Mouse (Mus musculus): ENCODE results near the gene Osgin1. TPM values are rescaled to one million over a fixed set of nuclear protein-coding genes. Genes with fewer than 3 reads are reported as not detected.
A peak's percentile ranks its signal among the peaks of the same experiment; 100 is the strongest.

The Osgin1 gene
- polyA plus RNA-seq, 1 experiment from 2014 or later = 0.23 TPM

- Histone ChIP-seq H3K9ac (ENCODE audit: low read depth, low read length) (no peak overlapping the region), H3K27me3 (ENCODE audit: control insufficient read depth, insufficient read depth, low read length) (no peaks in the 10 kb centered on the region), H3K4me2 (replicated peaks; ENCODE audit: low read depth, low read length) (no peak overlapping the region), H3K36me3 (ENCODE audit: control insufficient read depth, insufficient read depth, low read length) (no peaks in the 10 kb centered on the region), H3K9me3 (ENCODE audit: control insufficient read depth, low read length) (no peaks in the 10 kb centered on the region), H3K27ac (ENCODE audit: low read depth, low read length) (no peak overlapping the region), H3K4me1 (replicated peaks; ENCODE audit: control insufficient read depth, insufficient read depth, low read length) (no peaks in the 10 kb centered on the region), H3K4me3 (ENCODE audit: low read depth, low read length) (no peak overlapping the region)
- no peak for DNase-seq (ENCODE audit: low spot score)
- WGBS = 87% methylated on average over 7 of the region's 7 CpGs
- no peak for ATAC-seq (ENCODE audit: low FRiP score)
Measured at GRCm38 (mm10) chr8:119435527-119435926, 1.6 kb downstream of the Osgin1 start.

- no peaks in the 10 kb centered on the region for H3K9me3 ChIP-seq (ENCODE audit: control insufficient read depth, low read length)
- H3K4me2 ChIP-seq (replicated peaks; ENCODE audit: low read depth, low read length) = no peak overlapping the region
- no peaks in the 10 kb centered on the region for H3K4me1 ChIP-seq (replicated peaks; ENCODE audit: control insufficient read depth, insufficient read depth, low read length)
- H3K9ac ChIP-seq (ENCODE audit: low read depth, low read length) = no peak overlapping the region
- no peaks in the 10 kb centered on the region for H3K36me3 ChIP-seq (ENCODE audit: control insufficient read depth, insufficient read depth, low read length)
- DNase-seq (ENCODE audit: low spot score) (no peak), ATAC-seq (ENCODE audit: low FRiP score) (no peak)
- no peak overlapping the region for H3K4me3 ChIP-seq (ENCODE audit: low read depth, low read length)
- H3K27ac ChIP-seq (ENCODE audit: low read depth, low read length) = no peak overlapping the region
- 86% methylated on average over 10 of the region's 10 CpGs for WGBS
- H3K27me3 ChIP-seq (ENCODE audit: control insufficient read depth, insufficient read depth, low read length) = no peaks in the 10 kb centered on the region
Measured at GRCm38 (mm10) chr8:119436331-119436730, 2.4 kb downstream of the Osgin1 start.

- no peaks in the 10 kb centered on the region for H3K27me3 ChIP-seq (ENCODE audit: control insufficient read depth, insufficient read depth, low read length)
- H3K4me2 ChIP-seq (replicated peaks; ENCODE audit: low read depth, low read length) = no peak overlapping the region
- 20% methylated on average over 9 of the region's 9 CpGs for WGBS
- DNase-seq (ENCODE audit: low spot score) (no peak), ATAC-seq (ENCODE audit: low FRiP score) (no peak)
- no peak overlapping the region for H3K27ac ChIP-seq (ENCODE audit: low read depth, low read length)
- no peaks in the 10 kb centered on the region for H3K9me3 ChIP-seq (ENCODE audit: control insufficient read depth, low read length)
- H3K36me3 ChIP-seq (ENCODE audit: control insufficient read depth, insufficient read depth, low read length) = no peaks in the 10 kb centered on the region
- no peak overlapping the region for H3K9ac ChIP-seq (ENCODE audit: low read depth, low read length)
- no peaks in the 10 kb centered on the region for H3K4me1 ChIP-seq (replicated peaks; ENCODE audit: control insufficient read depth, insufficient read depth, low read length)
- H3K4me3 ChIP-seq (ENCODE audit: low read depth, low read length) = no peak overlapping the region
Measured at GRCm38 (mm10) chr8:119436933-119437332, 3.0 kb downstream of the Osgin1 start.

- Histone ChIP-seq H3K9ac (ENCODE audit: low read depth, low read length) (no peak overlapping the region), H3K4me2 (replicated peaks; ENCODE audit: low read depth, low read length) (no peak overlapping the region), H3K4me1 (replicated peaks; ENCODE audit: control insufficient read depth, insufficient read depth, low read length) (no peaks in the 10 kb centered on the region), H3K36me3 (ENCODE audit: control insufficient read depth, insufficient read depth, low read length) (no peaks in the 10 kb centered on the region), H3K4me3 (ENCODE audit: low read depth, low read length) (no peak overlapping the region), H3K27me3 (ENCODE audit: control insufficient read depth, insufficient read depth, low read length) (no peaks in the 10 kb centered on the region), H3K9me3 (ENCODE audit: control insufficient read depth, low read length) (no peaks in the 10 kb centered on the region), H3K27ac (ENCODE audit: low read depth, low read length) (no peak overlapping the region)
- ATAC-seq (ENCODE audit: low FRiP score) = no peak
- no peak for DNase-seq (ENCODE audit: low spot score)
- 78% methylated on average over 11 of the region's 11 CpGs for WGBS
Measured at GRCm38 (mm10) chr8:119437506-119437905, 3.6 kb downstream of the Osgin1 start.

- no peaks in the 10 kb centered on the region for H3K9me3 ChIP-seq (ENCODE audit: control insufficient read depth, low read length)
- WGBS = 87% methylated on average over 6 of the region's 6 CpGs
Measured at GRCm38 (mm10) chr8:119438876-119439275, 5.0 kb downstream of the Osgin1 start.

GRCm38 (mm10) chr8:119439424-119439823 is 5.5 kb downstream of the Osgin1 start:
- no peaks in the 10 kb centered on the region for H3K27me3 ChIP-seq (ENCODE audit: control insufficient read depth, insufficient read depth, low read length)
- no peak overlapping the region for H3K4me3 ChIP-seq (ENCODE audit: low read depth, low read length)
- no peaks in the 10 kb centered on the region for H3K9me3 ChIP-seq (ENCODE audit: control insufficient read depth, low read length)
- 79% methylated on average over 2 of the region's 2 CpGs for WGBS
- no peak for ATAC-seq (ENCODE audit: low FRiP score)
- H3K36me3 ChIP-seq (ENCODE audit: control insufficient read depth, insufficient read depth, low read length) = no peaks in the 10 kb centered on the region
- H3K27ac ChIP-seq (ENCODE audit: low read depth, low read length) = no peak overlapping the region
- H3K4me1 ChIP-seq (replicated peaks; ENCODE audit: control insufficient read depth, insufficient read depth, low read length) = no peaks in the 10 kb centered on the region
- H3K4me2 ChIP-seq (replicated peaks; ENCODE audit: low read depth, low read length) = no peak overlapping the region
- DNase-seq (ENCODE audit: low spot score) = no peak
- no peak overlapping the region for H3K9ac ChIP-seq (ENCODE audit: low read depth, low read length)

More at GRCm38 (mm10) chr8:119438876-119439275, 5.0 kb downstream of the Osgin1 start:
- ATAC-seq (ENCODE audit: low FRiP score) (no peak), DNase-seq (ENCODE audit: low spot score) (no peak)
- no peak overlapping the region for H3K27ac ChIP-seq (ENCODE audit: low read depth, low read length)
- H3K9ac ChIP-seq (ENCODE audit: low read depth, low read length) = no peak overlapping the region
- no peaks in the 10 kb centered on the region for H3K4me1 ChIP-seq (replicated peaks; ENCODE audit: control insufficient read depth, insufficient read depth, low read length)
- no peaks in the 10 kb centered on the region for H3K27me3 ChIP-seq (ENCODE audit: control insufficient read depth, insufficient read depth, low read length)
- H3K4me2 ChIP-seq (replicated peaks; ENCODE audit: low read depth, low read length) = no peak overlapping the region
- H3K36me3 ChIP-seq (ENCODE audit: control insufficient read depth, insufficient read depth, low read length) = no peaks in the 10 kb centered on the region
- no peak overlapping the region for H3K4me3 ChIP-seq (ENCODE audit: low read depth, low read length)

GRCm38 (mm10) chr8:119439893-119440249 is 5.9 kb downstream of the Osgin1 start:
- DNase-seq (ENCODE audit: low spot score) (peak; percentile 37), ATAC-seq (ENCODE audit: low FRiP score) (peak; percentile 36; the same call in 1 of the 2 replicates)
- Histone ChIP-seq H3K4me2 (replicated peaks; ENCODE audit: low read depth, low read length) (no peak overlapping the region), H3K27ac (ENCODE audit: low read depth, low read length) (no peak overlapping the region), H3K9ac (ENCODE audit: low read depth, low read length) (no peak overlapping the region), H3K4me3 (ENCODE audit: low read depth, low read length) (no peak overlapping the region), H3K36me3 (ENCODE audit: control insufficient read depth, insufficient read depth, low read length) (no peaks in the 10 kb centered on the region), H3K9me3 (ENCODE audit: control insufficient read depth, low read length) (no peaks in the 10 kb centered on the region), H3K4me1 (replicated peaks; ENCODE audit: control insufficient read depth, insufficient read depth, low read length) (no peaks in the 10 kb centered on the region), H3K27me3 (ENCODE audit: control insufficient read depth, insufficient read depth, low read length) (no peaks in the 10 kb centered on the region)
- 61% methylated on average over 7 of the region's 7 CpGs for WGBS

GRCm38 (mm10) chr8:119440250-119440951 is 6.5 kb downstream of the Osgin1 start:
- no peaks in the 10 kb centered on the region for H3K27me3 ChIP-seq (ENCODE audit: control insufficient read depth, insufficient read depth, low read length)
- no peaks in the 10 kb centered on the region for H3K9me3 ChIP-seq (ENCODE audit: control insufficient read depth, low read length)
- H3K4me1 ChIP-seq (replicated peaks; ENCODE audit: control insufficient read depth, insufficient read depth, low read length) = no peaks in the 10 kb centered on the region
- no peak overlapping the region for H3K4me3 ChIP-seq (ENCODE audit: low read depth, low read length)
- H3K4me2 ChIP-seq (replicated peaks; ENCODE audit: low read depth, low read length) = peak overlapping the region; percentile 9; the same call in 1 of the 2 replicates
- H3K9ac ChIP-seq (ENCODE audit: low read depth, low read length) = no peak overlapping the region
- 13% methylated on average over 16 of the region's 16 CpGs for WGBS
- no peaks in the 10 kb centered on the region for H3K36me3 ChIP-seq (ENCODE audit: control insufficient read depth, insufficient read depth, low read length)
- no peak overlapping the region for H3K27ac ChIP-seq (ENCODE audit: low read depth, low read length)
- peak; percentile 61 for ATAC-seq (ENCODE audit: low FRiP score)
- peak; percentile 86 for DNase-seq (ENCODE audit: low spot score)

GRCm38 (mm10) chr8:119440952-119441270 is 7.0 kb downstream of the Osgin1 start:
- no peaks in the 10 kb centered on the region for H3K9me3 ChIP-seq (ENCODE audit: control insufficient read depth, low read length)
- WGBS = 40% methylated on average over 1 of the region's 1 CpGs
- H3K27me3 ChIP-seq (ENCODE audit: control insufficient read depth, insufficient read depth, low read length) = no peaks in the 10 kb centered on the region
- H3K4me1 ChIP-seq (replicated peaks; ENCODE audit: control insufficient read depth, insufficient read depth, low read length) = no peaks in the 10 kb centered on the region
- no peak for DNase-seq (ENCODE audit: low spot score)
- H3K9ac ChIP-seq (ENCODE audit: low read depth, low read length) = no peak overlapping the region
- no peak overlapping the region for H3K4me3 ChIP-seq (ENCODE audit: low read depth, low read length)
- peak; percentile 26; the same call in 1 of the 2 replicates for ATAC-seq (ENCODE audit: low FRiP score)
- H3K27ac ChIP-seq (ENCODE audit: low read depth, low read length) = no peak overlapping the region
- H3K36me3 ChIP-seq (ENCODE audit: control insufficient read depth, insufficient read depth, low read length) = no peaks in the 10 kb centered on the region
- H3K4me2 ChIP-seq (replicated peaks; ENCODE audit: low read depth, low read length) = no peak overlapping the region

All from hindbrain, embryonic 11.5 days (tissue).